Mouse (Mus musculus): Measurements from ENCODE around the gene Gm5538. TPM values are rescaled to one million over a fixed set of nuclear protein-coding genes. Genes with fewer than 3 reads are reported as not detected.
A peak's percentile ranks its signal among the peaks of the same experiment; 100 is the strongest.

Gene Gm5538
- not detected in 2 replicates for polyA plus RNA-seq (2014; fragmentation: Nextera tagmentation; extraction: Ambion mirVana)

DNA sequence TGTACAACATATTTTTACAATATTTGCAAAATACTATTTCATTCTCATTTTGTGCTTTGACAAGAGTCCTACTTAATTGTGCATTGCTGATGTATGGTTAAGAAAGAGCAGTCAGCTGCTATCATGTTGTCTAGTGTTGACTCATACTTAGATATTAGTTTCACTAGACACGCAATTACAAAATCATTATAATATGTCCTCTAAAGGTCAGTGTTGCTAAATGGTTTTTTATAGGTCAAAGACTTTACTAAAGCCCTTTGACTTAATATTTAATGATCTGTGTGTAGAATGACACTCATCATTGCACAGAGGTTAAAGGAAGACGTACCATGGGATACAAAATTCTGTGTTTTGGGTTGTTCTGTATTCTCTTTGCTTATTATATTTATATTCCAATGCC, at the start of gene Gm5538:
TSS of gene Gm5538 (plus strand) at position 301 of the 400 bp plus-strand sequence.
- Histone ChIP-seq H3K27ac (replicated peaks; ENCODE audit: low read depth, low read length) (no peak within 1 kb of the TSS), H3K4me1 (ENCODE audit: control insufficient read depth, insufficient read depth, low read length) (no peaks in the 10 kb centered on the region), H3K4me3 (ENCODE audit: low read depth, low read length) (no peak within 1 kb of the TSS), H3K9me3 (ENCODE audit: control insufficient read depth, low read length) (no peaks in the 10 kb centered on the region), H3K36me3 (ENCODE audit: control insufficient read depth, insufficient read depth, low read length) (no peaks in the 10 kb centered on the region), H3K27me3 (ENCODE audit: control insufficient read depth, insufficient read depth, low read length) (no peaks in the 10 kb centered on the region), H3K9ac (ENCODE audit: low read length) (no peak within 1 kb of the TSS), H3K4me2 (ENCODE audit: low read depth, severe bottlenecking) (no peak within 1 kb of the TSS)
- ATAC-seq (ENCODE audit: insufficient number of reproducible peaks, low FRiP score, low TSS enrichment, low read depth) (no peak), DNase-seq (ENCODE audit: low spot score) (no peak)
- WGBS = 90% methylated on average over 2 of the region's 2 CpGs

DNA sequence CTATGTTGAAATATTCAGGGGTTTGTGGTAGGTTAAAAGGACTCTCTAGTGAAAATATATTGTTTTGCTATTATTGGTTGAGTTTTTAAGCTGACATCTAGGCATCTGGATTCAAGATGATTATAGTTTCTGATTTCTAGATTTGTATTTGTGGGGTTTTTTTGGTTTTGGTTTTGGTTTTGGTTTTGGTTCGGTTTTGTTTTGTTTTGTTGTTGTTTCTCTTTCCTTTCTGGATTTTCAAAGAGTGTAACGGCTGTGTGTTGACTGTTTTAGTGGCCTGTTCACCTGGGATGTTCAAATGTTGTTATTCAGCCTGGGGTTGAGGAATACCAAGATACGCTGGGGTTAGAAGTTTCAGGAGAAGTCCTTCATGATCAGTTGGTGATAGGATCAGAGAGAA, 32.2 kb upstream of the Gm5538 start:
- Histone ChIP-seq H3K9me3 (ENCODE audit: control insufficient read depth, low read length) (no peaks in the 10 kb centered on the region), H3K27ac (replicated peaks; ENCODE audit: low read depth, low read length) (no peak overlapping the region), H3K36me3 (ENCODE audit: control insufficient read depth, insufficient read depth, low read length) (no peaks in the 10 kb centered on the region), H3K4me3 (ENCODE audit: low read depth, low read length) (no peak overlapping the region), H3K27me3 (ENCODE audit: control insufficient read depth, insufficient read depth, low read length) (no peaks in the 10 kb centered on the region), H3K4me2 (ENCODE audit: low read depth, severe bottlenecking) (no peak overlapping the region), H3K9ac (ENCODE audit: low read length) (no peak overlapping the region), H3K4me1 (ENCODE audit: control insufficient read depth, insufficient read depth, low read length) (no peaks in the 10 kb centered on the region)
- WGBS = 85% methylated on average over 3 of the region's 3 CpGs
- DNase-seq (ENCODE audit: low spot score) (no peak), ATAC-seq (ENCODE audit: insufficient number of reproducible peaks, low FRiP score, low TSS enrichment, low read depth) (no peak)

DNA sequence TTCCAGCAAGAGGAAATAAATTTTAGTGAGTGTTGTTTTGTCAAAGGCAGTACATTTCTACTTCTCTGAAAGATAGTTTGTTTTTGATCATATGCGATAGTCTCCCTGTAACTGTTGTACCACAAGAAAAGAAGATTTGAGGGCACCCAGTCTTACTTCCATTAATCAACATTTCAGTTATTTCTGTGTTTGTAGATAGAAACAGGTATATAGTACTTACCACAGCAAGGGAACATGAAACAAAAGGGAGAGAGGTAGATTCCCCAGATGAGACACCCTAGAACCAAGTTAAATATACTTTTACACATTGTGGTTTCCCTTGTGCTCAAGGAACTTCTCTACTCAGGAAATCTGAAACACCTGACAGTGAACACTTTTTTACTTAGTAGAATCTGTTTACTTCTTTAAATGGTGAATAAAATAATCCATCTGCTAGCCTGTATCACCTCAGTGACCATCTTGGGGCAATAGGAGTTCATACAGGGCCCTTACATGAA, 26.9 kb upstream of the Gm5538 start:
- no peaks in the 10 kb centered on the region for H3K27me3 ChIP-seq (ENCODE audit: control insufficient read depth, insufficient read depth, low read length)

GRCm38 (mm10) chr3:59739866-59740265, 10.3 kb downstream of the Gm5538 start:
- no peak for ATAC-seq (ENCODE audit: insufficient number of reproducible peaks, low FRiP score, low TSS enrichment, low read depth)

More for the DNA sequence above, 26.9 kb upstream of the Gm5538 start:
- DNase-seq (ENCODE audit: low spot score) = no peak
- H3K27ac ChIP-seq (replicated peaks; ENCODE audit: low read depth, low read length) = no peak overlapping the region
- no peak for ATAC-seq (ENCODE audit: insufficient number of reproducible peaks, low FRiP score, low TSS enrichment, low read depth)
- H3K9me3 ChIP-seq (ENCODE audit: control insufficient read depth, low read length) = no peaks in the 10 kb centered on the region
- H3K4me3 ChIP-seq (ENCODE audit: low read depth, low read length) = no peak overlapping the region
- no peaks in the 10 kb centered on the region for H3K4me1 ChIP-seq (ENCODE audit: control insufficient read depth, insufficient read depth, low read length)
- no peak overlapping the region for H3K4me2 ChIP-seq (ENCODE audit: low read depth, severe bottlenecking)
- H3K36me3 ChIP-seq (ENCODE audit: control insufficient read depth, insufficient read depth, low read length) = no peaks in the 10 kb centered on the region
- no peak overlapping the region for H3K9ac ChIP-seq (ENCODE audit: low read length)
- 91% methylated on average over 1 of the region's 1 CpGs for WGBS

GRCm38 (mm10) chr3:59744181-59744580, 14.6 kb downstream of the Gm5538 start:
- no peak overlapping the region for H3K4me2 ChIP-seq (ENCODE audit: low read depth, severe bottlenecking)
- no peak overlapping the region for H3K4me3 ChIP-seq (ENCODE audit: low read depth, low read length)
- H3K9me3 ChIP-seq (ENCODE audit: control insufficient read depth, low read length) = no peaks in the 10 kb centered on the region
- H3K27ac ChIP-seq (replicated peaks; ENCODE audit: low read depth, low read length) = no peak overlapping the region
- ATAC-seq (ENCODE audit: insufficient number of reproducible peaks, low FRiP score, low TSS enrichment, low read depth) (no peak), DNase-seq (ENCODE audit: low spot score) (peak; percentile 26)
- 10% methylated on average over 2 of the region's 2 CpGs for WGBS
- no peaks in the 10 kb centered on the region for H3K4me1 ChIP-seq (ENCODE audit: control insufficient read depth, insufficient read depth, low read length)
- H3K27me3 ChIP-seq (ENCODE audit: control insufficient read depth, insufficient read depth, low read length) = no peaks in the 10 kb centered on the region
- H3K36me3 ChIP-seq (ENCODE audit: control insufficient read depth, insufficient read depth, low read length) = no peaks in the 10 kb centered on the region
- H3K9ac ChIP-seq (ENCODE audit: low read length) = no peak overlapping the region

More at GRCm38 (mm10) chr3:59739866-59740265, 10.3 kb downstream of the Gm5538 start:
- Histone ChIP-seq H3K4me1 (ENCODE audit: control insufficient read depth, insufficient read depth, low read length) (no peaks in the 10 kb centered on the region), H3K27ac (replicated peaks; ENCODE audit: low read depth, low read length) (no peak overlapping the region), H3K4me2 (ENCODE audit: low read depth, severe bottlenecking) (no peak overlapping the region), H3K27me3 (ENCODE audit: control insufficient read depth, insufficient read depth, low read length) (no peaks in the 10 kb centered on the region), H3K9ac (ENCODE audit: low read length) (no peak overlapping the region), H3K4me3 (ENCODE audit: low read depth, low read length) (no peak overlapping the region), H3K9me3 (ENCODE audit: control insufficient read depth, low read length) (no peaks in the 10 kb centered on the region), H3K36me3 (ENCODE audit: control insufficient read depth, insufficient read depth, low read length) (no peaks in the 10 kb centered on the region)
- no peak for DNase-seq (ENCODE audit: low spot score)
- WGBS = 88% methylated on average over 1 of the region's 1 CpGs

Other genes with a start within 250 kb of the Gm5538 start
- gene Gm8298, start 131.3 kb downstream of the Gm5538 start, polyA plus RNA-seq (2014; fragmentation: Nextera tagmentation; extraction: Ambion mirVana) = not detected in 2 replicates
- gene C130079G13Rik, start 195.4 kb downstream of the Gm5538 start, polyA plus RNA-seq (2014; fragmentation: Nextera tagmentation; extraction: Ambion mirVana) = not detected in 2 replicates

Measured in limb, embryonic 11.5 days (tissue).